Mouse (Mus musculus): ENCODE measurements around the gene Tesc. TPM values are rescaled to one million over a fixed set of nuclear protein-coding genes. Genes with fewer than 3 reads are reported as not detected.

Tesc gene
- polyA plus RNA-seq, 1 experiment, result 8.8 TPM

DNA sequence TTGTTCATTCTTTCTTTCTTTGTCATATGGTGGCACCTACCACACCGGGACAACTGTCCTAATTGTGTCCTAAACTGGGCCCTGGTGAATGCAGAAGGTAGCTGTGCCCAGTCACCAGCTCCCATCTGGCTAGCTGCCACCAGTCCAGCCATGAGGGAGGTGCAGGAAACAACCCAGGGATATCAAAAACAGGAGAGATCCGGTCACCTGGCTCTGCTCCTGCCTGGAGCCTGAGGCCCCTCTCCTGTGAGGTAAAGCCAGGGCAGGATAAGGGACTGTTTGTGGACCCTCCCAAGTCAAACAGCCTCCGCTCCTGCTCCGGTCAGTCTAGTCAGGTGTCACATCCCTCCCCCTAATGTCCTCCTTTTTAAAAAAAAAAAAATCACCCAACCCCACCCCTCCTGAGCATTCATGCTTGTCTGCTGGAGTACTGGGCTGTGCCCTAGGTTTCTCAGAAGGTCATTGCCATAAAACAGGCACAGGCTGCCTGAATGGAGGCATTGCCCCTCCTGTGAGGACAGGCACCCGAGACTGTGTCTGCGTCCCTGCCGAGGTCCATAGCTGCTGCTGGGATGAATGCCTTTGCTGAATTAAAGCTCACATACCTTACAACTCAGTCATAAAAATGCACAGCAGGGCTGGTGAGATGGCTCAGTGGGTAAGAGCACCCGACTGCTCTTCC is 24.6 kb downstream of the Tesc start:
- Histone ChIP-seq H3K9ac (ENCODE audit: low read depth, poor library complexity, severe bottlenecking) (no peak overlapping the region), H3K36me3 (ENCODE audit: control insufficient read depth, insufficient read depth, low read length, poor library complexity, severe bottlenecking) (no peaks in the 10 kb centered on the region), H3K4me1 (ENCODE audit: control insufficient read depth, insufficient read depth, low read length) (peaks cover 1% of the 10 kb centered on the region), H3K27ac (ENCODE audit: insufficient read depth, low read length) (no peak overlapping the region), H3K27me3 (ENCODE audit: control insufficient read depth, insufficient read depth, low read length, poor library complexity, severe bottlenecking) (no peaks in the 10 kb centered on the region), H3K4me3 (ENCODE audit: low read depth, low read length) (no peak overlapping the region), H3K9me3 (replicated peaks; ENCODE audit: control insufficient read depth, insufficient read depth, low read length, poor library complexity, severe bottlenecking) (no peaks in the 10 kb centered on the region)
- TF ChIP-seq CTCF (IDR thresholded peaks at IDR 0.05; ENCODE audit: low read depth, low read length) (no peak), EP300 (IDR thresholded peaks at IDR 0.05; ENCODE audit: insufficient read depth, low read depth, low read length) (no peak), POLR2A (IDR thresholded peaks at IDR 0.05; ENCODE audit: insufficient read depth, low read length) (no peak)

GRCm38 (mm10) chr5:118053205-118053604 is 25.7 kb downstream of the Tesc start:
- H3K9me3 ChIP-seq (replicated peaks; ENCODE audit: control insufficient read depth, insufficient read depth, low read length, poor library complexity, severe bottlenecking), result no peaks in the 10 kb centered on the region
- TF ChIP-seq EP300 (IDR thresholded peaks at IDR 0.05; ENCODE audit: insufficient read depth, low read depth, low read length) (no peak), CTCF (IDR thresholded peaks at IDR 0.05; ENCODE audit: low read depth, low read length) (no peak), POLR2A (IDR thresholded peaks at IDR 0.05; ENCODE audit: insufficient read depth, low read length) (no peak)
- no peak overlapping the region for H3K27ac ChIP-seq (ENCODE audit: insufficient read depth, low read length)
- H3K36me3 ChIP-seq (ENCODE audit: control insufficient read depth, insufficient read depth, low read length, poor library complexity, severe bottlenecking), result no peaks in the 10 kb centered on the region
- H3K4me3 ChIP-seq (ENCODE audit: low read depth, low read length), result no peak overlapping the region
- H3K27me3 ChIP-seq (ENCODE audit: control insufficient read depth, insufficient read depth, low read length, poor library complexity, severe bottlenecking), result no peaks in the 10 kb centered on the region
- H3K9ac ChIP-seq (ENCODE audit: low read depth, poor library complexity, severe bottlenecking), result no peak overlapping the region
- peaks cover 1% of the 10 kb centered on the region for H3K4me1 ChIP-seq (ENCODE audit: control insufficient read depth, insufficient read depth, low read length)

DNA sequence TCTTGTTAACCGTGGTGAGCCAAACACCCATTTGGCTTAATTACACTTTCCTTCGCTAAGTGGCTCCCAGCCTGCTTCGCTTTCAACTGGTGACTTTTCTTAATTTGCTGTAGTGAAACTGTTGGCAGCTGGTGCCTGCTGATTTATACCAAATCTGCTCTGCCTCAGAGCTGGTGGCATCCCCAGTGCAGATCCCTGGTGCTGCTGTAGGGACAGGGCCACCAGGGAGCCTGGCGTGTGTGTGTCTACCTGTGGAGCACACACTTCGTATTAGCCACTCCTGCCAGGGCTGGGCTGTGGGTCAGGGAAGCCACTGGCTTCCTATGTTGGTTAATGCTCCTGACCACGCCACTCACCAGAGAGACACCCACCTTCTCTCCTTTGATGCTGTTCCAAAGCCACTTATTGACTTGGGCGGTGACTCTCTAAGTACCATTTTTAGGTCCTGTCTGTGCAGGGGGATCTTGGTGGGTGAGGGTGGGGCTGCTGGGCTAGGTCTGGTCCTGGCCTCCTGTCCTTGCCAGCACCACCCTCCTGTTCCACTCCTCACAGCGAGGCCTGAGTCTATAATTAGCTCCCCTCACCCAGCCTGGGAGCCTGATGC is 30.1 kb downstream of the Tesc start:
- H3K27me3 ChIP-seq (ENCODE audit: control insufficient read depth, insufficient read depth, low read length, poor library complexity, severe bottlenecking), result no peaks in the 10 kb centered on the region
- no peak overlapping the region for H3K27ac ChIP-seq (ENCODE audit: insufficient read depth, low read length)
- no peak overlapping the region for H3K9ac ChIP-seq (ENCODE audit: low read depth, poor library complexity, severe bottlenecking)
- no peaks in the 10 kb centered on the region for H3K9me3 ChIP-seq (replicated peaks; ENCODE audit: control insufficient read depth, insufficient read depth, low read length, poor library complexity, severe bottlenecking)
- no peak overlapping the region for H3K4me3 ChIP-seq (ENCODE audit: low read depth, low read length)
- no peaks in the 10 kb centered on the region for H3K36me3 ChIP-seq (ENCODE audit: control insufficient read depth, insufficient read depth, low read length, poor library complexity, severe bottlenecking)
- H3K4me1 ChIP-seq (ENCODE audit: control insufficient read depth, insufficient read depth, low read length), result no peaks in the 10 kb centered on the region
- TF ChIP-seq EP300 (IDR thresholded peaks at IDR 0.05; ENCODE audit: insufficient read depth, low read depth, low read length) (no peak), CTCF (IDR thresholded peaks at IDR 0.05; ENCODE audit: low read depth, low read length) (no peak), POLR2A (IDR thresholded peaks at IDR 0.05; ENCODE audit: insufficient read depth, low read length) (no peak)

- H3K27me3 ChIP-seq (ENCODE audit: control insufficient read depth, insufficient read depth, low read length, poor library complexity, severe bottlenecking), result no peaks in the 10 kb centered on the region
- no peak overlapping the region for H3K27ac ChIP-seq (ENCODE audit: insufficient read depth, low read length)
- H3K4me1 ChIP-seq (ENCODE audit: control insufficient read depth, insufficient read depth, low read length), result no peaks in the 10 kb centered on the region
- no peak overlapping the region for H3K4me3 ChIP-seq (ENCODE audit: low read depth, low read length)
- no peaks in the 10 kb centered on the region for H3K36me3 ChIP-seq (ENCODE audit: control insufficient read depth, insufficient read depth, low read length, poor library complexity, severe bottlenecking)
- H3K9ac ChIP-seq (ENCODE audit: low read depth, poor library complexity, severe bottlenecking), result no peak overlapping the region
- TF ChIP-seq CTCF (IDR thresholded peaks at IDR 0.05; ENCODE audit: low read depth, low read length) (no peak), POLR2A (IDR thresholded peaks at IDR 0.05; ENCODE audit: insufficient read depth, low read length) (no peak), EP300 (IDR thresholded peaks at IDR 0.05; ENCODE audit: insufficient read depth, low read depth, low read length) (no peak)
- H3K9me3 ChIP-seq (replicated peaks; ENCODE audit: control insufficient read depth, insufficient read depth, low read length, poor library complexity, severe bottlenecking), result no peaks in the 10 kb centered on the region
Measured at GRCm38 (mm10) chr5:118058858-118059257, 31.3 kb downstream of the Tesc start.

DNA sequence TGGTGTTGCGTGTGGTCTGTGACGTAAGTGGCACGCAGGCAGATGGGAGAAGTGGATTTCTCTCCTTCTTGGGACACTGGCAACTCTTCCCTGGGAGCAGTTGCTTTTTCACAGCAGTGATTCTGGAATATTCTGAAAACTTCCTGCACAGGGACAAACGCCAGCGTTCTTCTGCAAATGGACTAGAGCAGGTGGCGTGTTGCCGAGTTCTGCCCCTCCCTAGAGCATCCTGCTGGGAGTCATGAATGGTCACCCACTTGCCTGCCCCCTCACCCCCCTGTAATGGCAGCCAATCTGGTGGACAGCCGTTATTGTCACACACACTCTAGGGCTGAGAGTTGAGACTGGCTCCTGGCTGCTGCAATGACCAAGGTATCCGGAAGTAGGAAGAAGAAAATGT is 32.1 kb downstream of the Tesc start:
- H3K9me3 ChIP-seq (replicated peaks; ENCODE audit: control insufficient read depth, insufficient read depth, low read length, poor library complexity, severe bottlenecking), result no peaks in the 10 kb centered on the region
- no peaks in the 10 kb centered on the region for H3K27me3 ChIP-seq (ENCODE audit: control insufficient read depth, insufficient read depth, low read length, poor library complexity, severe bottlenecking)
- no peaks in the 10 kb centered on the region for H3K36me3 ChIP-seq (ENCODE audit: control insufficient read depth, insufficient read depth, low read length, poor library complexity, severe bottlenecking)
- TF ChIP-seq POLR2A (IDR thresholded peaks at IDR 0.05; ENCODE audit: insufficient read depth, low read length) (no peak), EP300 (IDR thresholded peaks at IDR 0.05; ENCODE audit: insufficient read depth, low read depth, low read length) (no peak), CTCF (IDR thresholded peaks at IDR 0.05; ENCODE audit: low read depth, low read length) (no peak)
- H3K4me1 ChIP-seq (ENCODE audit: control insufficient read depth, insufficient read depth, low read length), result no peaks in the 10 kb centered on the region
- no peak overlapping the region for H3K9ac ChIP-seq (ENCODE audit: low read depth, poor library complexity, severe bottlenecking)
- no peak overlapping the region for H3K4me3 ChIP-seq (ENCODE audit: low read depth, low read length)
- H3K27ac ChIP-seq (ENCODE audit: insufficient read depth, low read length), result no peak overlapping the region

GRCm38 (mm10) chr5:118061391-118061790 is 33.8 kb downstream of the Tesc start:
- H3K27ac ChIP-seq (ENCODE audit: insufficient read depth, low read length), result no peak overlapping the region
- no peak overlapping the region for H3K9ac ChIP-seq (ENCODE audit: low read depth, poor library complexity, severe bottlenecking)
- H3K27me3 ChIP-seq (ENCODE audit: control insufficient read depth, insufficient read depth, low read length, poor library complexity, severe bottlenecking), result no peaks in the 10 kb centered on the region
- no peak overlapping the region for H3K4me3 ChIP-seq (ENCODE audit: low read depth, low read length)
- H3K36me3 ChIP-seq (ENCODE audit: control insufficient read depth, insufficient read depth, low read length, poor library complexity, severe bottlenecking), result no peaks in the 10 kb centered on the region
- TF ChIP-seq CTCF (IDR thresholded peaks at IDR 0.05; ENCODE audit: low read depth, low read length) (no peak), POLR2A (IDR thresholded peaks at IDR 0.05; ENCODE audit: insufficient read depth, low read length) (no peak), EP300 (IDR thresholded peaks at IDR 0.05; ENCODE audit: insufficient read depth, low read depth, low read length) (no peak)
- no peaks in the 10 kb centered on the region for H3K4me1 ChIP-seq (ENCODE audit: control insufficient read depth, insufficient read depth, low read length)
- no peaks in the 10 kb centered on the region for H3K9me3 ChIP-seq (replicated peaks; ENCODE audit: control insufficient read depth, insufficient read depth, low read length, poor library complexity, severe bottlenecking)

All from ES-Bruce4 (cell line).